Mouse (Mus musculus) regulatory T cell (primary cell): ENCODE measurements around the gene T2.
"Not testable (repeated sequence)": the region's sequence is repeated elsewhere in the genome, so short reads cannot be mapped to it uniquely, and the experiment has no call there.

Experiments used
- in situ Hi-C: fragments of 300-600 bp; cut with MboI, MseI; formaldehyde crosslinking; loops from one replicate; pipeline ENCODE4 v1.15.1; 2025; ENCODE audit warnings: high pct_unique_total_duplicates

T2 gene

GRCm38 (mm10) chr17:8355692-8356091 is at the start of gene T2:
Gene T2 (plus strand): TSS chr17:8355992.
- in situ Hi-C loops = no loop called here

- in situ Hi-C loops = no loop called here
Measured at GRCm38 (mm10) chr17:8310838-8311614, 44.8 kb upstream of the T2 start, which contains the start of gene Sft2d1. Gene Sft2d1 (plus strand): TSS chr17:8311102.

GRCm38 (mm10) chr17:8311751-8312150 is 44.0 kb upstream of the T2 start:
- in situ Hi-C loops = no loop called here

GRCm38 (mm10) chr17:8313976-8314375 is 41.8 kb upstream of the T2 start:
- in situ Hi-C loops = no loop called here

GRCm38 (mm10) chr17:8316251-8316650 is 39.5 kb upstream of the T2 start:
- in situ Hi-C loops = no loop called here

GRCm38 (mm10) chr17:8326877-8327276 is 28.9 kb upstream of the T2 start:
- in situ Hi-C loops = not testable (repeated sequence)

GRCm38 (mm10) chr17:8328511-8329174 is 27.1 kb upstream of the T2 start:
- in situ Hi-C loops = no loop called here

GRCm38 (mm10) chr17:8330602-8331001 is 25.2 kb upstream of the T2 start:
- in situ Hi-C loops = no loop called here

GRCm38 (mm10) chr17:8337159-8337558 is 18.6 kb upstream of the T2 start, which contains the start of gene Prr18:
Gene Prr18 (plus strand): TSS chr17:8337459.
- in situ Hi-C loops = not testable (repeated sequence)

GRCm38 (mm10) chr17:8339666-8340374 is 16.0 kb upstream of the T2 start:
- in situ Hi-C loops = no loop called here

GRCm38 (mm10) chr17:8340407-8341359 is 15.1 kb upstream of the T2 start:
- in situ Hi-C loops = no loop called here

GRCm38 (mm10) chr17:8341360-8341963 is 14.3 kb upstream of the T2 start:
- in situ Hi-C loops = no loop called here

GRCm38 (mm10) chr17:8342706-8343105 is 13.1 kb upstream of the T2 start:
- in situ Hi-C loops = no loop called here

GRCm38 (mm10) chr17:8343416-8343815 is 12.4 kb upstream of the T2 start:
- in situ Hi-C loops = no loop called here

GRCm38 (mm10) chr17:8347765-8348285 is 8.0 kb upstream of the T2 start:
- in situ Hi-C loops = no loop called here

- in situ Hi-C loops = no loop called here
Measured at GRCm38 (mm10) chr17:8348941-8349340, 6.9 kb upstream of the T2 start.

GRCm38 (mm10) chr17:8351088-8351487 is 4.7 kb upstream of the T2 start:
- in situ Hi-C loops = no loop called here

- in situ Hi-C loops = no loop called here
Measured at GRCm38 (mm10) chr17:8357498-8357897, 1.7 kb downstream of the T2 start.

GRCm38 (mm10) chr17:8360876-8361275 is 5.1 kb downstream of the T2 start:
- in situ Hi-C loops = no loop called here

- in situ Hi-C loops = no loop called here
Measured at GRCm38 (mm10) chr17:8361281-8362103, 5.7 kb downstream of the T2 start.
